Comparison of ENCODE assay signal across 22 mouse cellular contexts in genomic region chr13:40135670-40136069, GRCm38 (mm10).
DNase-seq lines count a peak whose midpoint lies in the region; ATAC-seq and TF ChIP-seq lines count a peak whose summit lies in the region.
"Had no signal": no experiment of that assay in that cellular context is flagged by ENCODE, and none has a peak within 500 bp of the region (broad histone marks: within the 10 kb centered on the region; RNA-seq: fewer than 3 reads in every experiment).

No protein-coding gene starts in this region.

- no peak overlapping the region for H3K27ac ChIP-seq in forebrain, embryonic 16.5 days (ENCODE audit: low read length)
- H3K27ac ChIP-seq in forebrain, embryonic 11.5 days (ENCODE audit: low read depth, low read length), result no peak overlapping the region
- H3K27ac ChIP-seq in intestine, embryonic 15.5 days, result no peak overlapping the region
- H3K27ac ChIP-seq in limb, embryonic 14.5 days (replicated peaks; ENCODE audit: low read depth, low read length), result no peak overlapping the region
- H3K27ac ChIP-seq: embryonic facial prominence, embryonic 10.5 days; heart, embryonic 13.5 days; hindbrain, embryonic 12.5 days; layer of hippocampus, adult 2 months; midbrain, embryonic 12.5 days had no signal

- no peak for ATAC-seq in forebrain, embryonic 16.5 days
- no peak for ATAC-seq in forebrain, embryonic 11.5 days (replicated peaks; ENCODE audit: low FRiP score)
- ATAC-seq in intestine, embryonic 15.5 days, result no peak
- peak; percentile 57; the same call in 1 of the 2 replicates for ATAC-seq in limb, embryonic 14.5 days (ENCODE audit: low FRiP score, low read depth)
- ATAC-seq: CD4-positive, CD25-positive, alpha-beta regulatory T cell, adult 4 months had no signal

- no peak for DNase-seq in forebrain, embryonic 11.5 days (ENCODE audit: low spot score)
- DNase-seq in brain, embryonic 14.5 days (ENCODE audit: low read depth), result peak; percentile 54
- DNase-seq in limb, embryonic 14.5 days (ENCODE audit: low spot score), result no peak
- DNase-seq in left cerebral cortex, postnatal 36 days (ENCODE audit: low spot score in 2 of 2), result no peak
- DNase-seq in Muller cell, postnatal 12 days (ENCODE audit: inconsistent ontology term), result no peak
- DNase-seq: cerebellum, adult 2 months; cerebellum, postnatal 25 days; gastrocnemius, postnatal 10 days; heart, adult 18-20 months; heart, postnatal 14 days; kidney, adult 8-10 months; kidney, postnatal 25 days; lung, postnatal 14 days; thymus, postnatal 14 days had no signal

- H3K27me3 ChIP-seq in forebrain, embryonic 16.5 days (replicated peaks; ENCODE audit: control insufficient read depth, insufficient read depth, low read length), result no peaks in the 10 kb centered on the region
- H3K27me3 ChIP-seq in forebrain, embryonic 11.5 days (ENCODE audit: control insufficient read depth, insufficient read depth, low read length), result no peaks in the 10 kb centered on the region
- H3K27me3 ChIP-seq in intestine, embryonic 15.5 days (replicated peaks), result no peaks in the 10 kb centered on the region
- H3K27me3 ChIP-seq in limb, embryonic 14.5 days (ENCODE audit: control insufficient read depth, insufficient read depth, low read length), result no peaks in the 10 kb centered on the region
- H3K27me3 ChIP-seq: heart, embryonic 13.5 days; hindbrain, embryonic 12.5 days; midbrain, embryonic 12.5 days had no signal

- 59% methylated on average over 12 of the region's 12 CpGs for WGBS in forebrain, embryonic 16.5 days
- 71% methylated on average over 12 of the region's 12 CpGs for WGBS in forebrain, embryonic 11.5 days
- WGBS in intestine, embryonic 15.5 days, result 28% methylated on average over 12 of the region's 12 CpGs
- WGBS in limb, embryonic 14.5 days, result 26% methylated on average over 12 of the region's 12 CpGs

- TF ChIP-seq POLR2A in brain, embryonic 14.5 days (IDR thresholded peaks at IDR 0.05; ENCODE audit: borderline replicate concordance, extremely low read depth, insufficient read depth, insufficient read length, poor library complexity, severe bottlenecking), result no peak
- TF ChIP-seq POLR2A in limb, embryonic 14.5 days (IDR thresholded peaks at IDR 0.05; ENCODE audit: borderline replicate concordance, extremely low read depth, insufficient read depth, insufficient read length), result no peak

- intact Hi-C loops in left cerebral cortex, postnatal 36 days (cut with DNase I), result no loop called here

- H3K9ac ChIP-seq in forebrain, embryonic 16.5 days (replicated peaks; ENCODE audit: low read depth, low read length), result no peak overlapping the region
- H3K9ac ChIP-seq in forebrain, embryonic 11.5 days (ENCODE audit: low read length), result no peak overlapping the region
- no peak overlapping the region for H3K9ac ChIP-seq in intestine, embryonic 15.5 days
- no peak overlapping the region for H3K9ac ChIP-seq in limb, embryonic 14.5 days (ENCODE audit: low read depth, low read length, severe bottlenecking)
- H3K9ac ChIP-seq: heart, embryonic 13.5 days; hindbrain, embryonic 12.5 days; midbrain, embryonic 12.5 days had no signal

- peaks cover 4% of the 10 kb centered on the region; the same call in 1 of the 2 replicates for H3K4me1 ChIP-seq in forebrain, embryonic 16.5 days (replicated peaks; ENCODE audit: control insufficient read depth, insufficient read depth, low read length)
- H3K4me1 ChIP-seq in forebrain, embryonic 11.5 days (replicated peaks; ENCODE audit: control insufficient read depth, insufficient read depth, low read length), result no peaks in the 10 kb centered on the region
- no peaks in the 10 kb centered on the region for H3K4me1 ChIP-seq in intestine, embryonic 15.5 days (replicated peaks)
- H3K4me1 ChIP-seq in limb, embryonic 14.5 days (ENCODE audit: control insufficient read depth, insufficient read depth, low read length), result peaks cover 11% of the 10 kb centered on the region; the same call in 1 of the 2 replicates
- H3K4me1 ChIP-seq: heart, embryonic 13.5 days; hindbrain, embryonic 12.5 days; midbrain, embryonic 12.5 days had no signal

- no peak for TF ChIP-seq CTCF in brain, embryonic 14.5 days (IDR thresholded peaks at IDR 0.05; ENCODE audit: borderline replicate concordance, extremely low read depth, insufficient read depth, insufficient read length)

- H3K4me2 ChIP-seq in forebrain, embryonic 16.5 days (ENCODE audit: low read length), result peak overlapping the region; percentile 11; the same call in 1 of the 2 replicates
- H3K4me2 ChIP-seq in forebrain, embryonic 11.5 days (ENCODE audit: low read depth, low read length, severe bottlenecking), result no peak overlapping the region
- peak overlapping the region; percentile 22 for H3K4me2 ChIP-seq in intestine, embryonic 15.5 days (replicated peaks)
- H3K4me2 ChIP-seq in limb, embryonic 14.5 days (replicated peaks; ENCODE audit: low read depth, low read length, severe bottlenecking), result no peak overlapping the region; the same call in 1 of the 2 replicates
- H3K4me2 ChIP-seq: heart, embryonic 13.5 days; hindbrain, embryonic 12.5 days; midbrain, embryonic 12.5 days had no signal

- no peaks in the 10 kb centered on the region for H3K9me3 ChIP-seq in forebrain, embryonic 16.5 days (ENCODE audit: control insufficient read depth, low read length)
- H3K9me3 ChIP-seq in forebrain, embryonic 11.5 days (ENCODE audit: control insufficient read depth, low read length), result no peaks in the 10 kb centered on the region
- no peaks in the 10 kb centered on the region for H3K9me3 ChIP-seq in intestine, embryonic 15.5 days
- no peaks in the 10 kb centered on the region for H3K9me3 ChIP-seq in limb, embryonic 14.5 days (ENCODE audit: control insufficient read depth, low read length)
- H3K9me3 ChIP-seq: embryonic facial prominence, embryonic 10.5 days; heart, embryonic 13.5 days; hindbrain, embryonic 12.5 days; midbrain, embryonic 12.5 days had no signal

- H3K4me3 ChIP-seq in forebrain, embryonic 16.5 days (replicated peaks; ENCODE audit: low read length), result no peak overlapping the region
- H3K4me3 ChIP-seq in forebrain, embryonic 11.5 days (ENCODE audit: low read depth, low read length), result no peak overlapping the region
- H3K4me3 ChIP-seq in intestine, embryonic 15.5 days (replicated peaks), result no peak overlapping the region
- H3K4me3 ChIP-seq in limb, embryonic 14.5 days (replicated peaks; ENCODE audit: low read length), result no peak overlapping the region
- H3K4me3 ChIP-seq: embryonic facial prominence, embryonic 10.5 days; heart, embryonic 13.5 days; hindbrain, embryonic 12.5 days; layer of hippocampus, adult 2 months; midbrain, embryonic 12.5 days had no signal

- H3K36me3 ChIP-seq in forebrain, embryonic 16.5 days (ENCODE audit: control insufficient read depth, insufficient read depth), result no peaks in the 10 kb centered on the region
- H3K36me3 ChIP-seq in forebrain, embryonic 11.5 days (ENCODE audit: control insufficient read depth, insufficient read depth, low read length), result no peaks in the 10 kb centered on the region
- H3K36me3 ChIP-seq in intestine, embryonic 15.5 days, result no peaks in the 10 kb centered on the region
- no peaks in the 10 kb centered on the region for H3K36me3 ChIP-seq in limb, embryonic 14.5 days (ENCODE audit: control insufficient read depth, insufficient read depth, low read length)
- H3K36me3 ChIP-seq: embryonic facial prominence, embryonic 10.5 days; heart, embryonic 13.5 days; hindbrain, embryonic 12.5 days; midbrain, embryonic 12.5 days had no signal

Comparison
In these comparisons a context has a peak if more than half of its experiments do, and no peak if none do; other contexts are left out.
1. H3K4me2 ChIP-seq: peak in forebrain, embryonic 16.5 days (single experiment) and intestine, embryonic 15.5 days (single experiment); none in forebrain, embryonic 11.5 days (single experiment) and limb, embryonic 14.5 days (single experiment).